Mouse (Mus musculus): ENCODE results near the gene Olfr547. TPM values are rescaled to one million over a fixed set of nuclear protein-coding genes. Genes with fewer than 3 reads are reported as not detected.
"Not testable (repeated sequence)": the region's sequence is repeated elsewhere in the genome, so short reads cannot be mapped to it uniquely, and the experiment has no call there.

Olfr547 gene
- not detected in 2 replicates for polyA plus RNA-seq (2015; fragmentation: Nextera tagmentation; extraction: Ambion mirVana)

DNA sequence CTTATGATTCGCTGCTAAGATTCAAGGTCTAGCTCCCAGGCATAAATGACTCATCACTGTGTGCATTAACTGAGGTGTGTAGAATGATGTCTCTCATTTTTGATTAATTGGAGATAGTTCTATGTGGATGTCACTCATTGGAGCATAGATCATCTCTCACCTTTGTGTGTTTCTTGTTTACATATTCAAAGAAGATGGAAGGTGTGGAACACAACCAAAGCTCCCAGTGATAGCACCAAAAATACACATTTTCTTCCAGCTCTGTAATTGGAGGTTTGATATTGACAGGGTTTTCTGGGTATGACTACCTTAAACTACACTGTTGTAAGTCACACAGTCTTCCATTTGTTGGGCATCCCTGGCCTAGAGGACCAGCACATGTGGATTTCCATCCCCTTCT is at the start of gene Olfr547:
Gene Olfr547 (plus strand): TSS at position 301 of the 400 bp plus-strand sequence.
- H3K9ac ChIP-seq (replicated peaks; ENCODE audit: low read depth, low read length), result no peak within 1 kb of the TSS
- no peaks in the 10 kb centered on the region for H3K4me1 ChIP-seq (replicated peaks; ENCODE audit: control insufficient read depth, insufficient read depth, low read length)
- no peaks in the 10 kb centered on the region for H3K27me3 ChIP-seq (replicated peaks; ENCODE audit: control insufficient read depth, insufficient read depth, low read length)
- no peak within 1 kb of the TSS for H3K4me3 ChIP-seq (replicated peaks; ENCODE audit: low read length)
- WGBS, result 71% methylated on average over 1 of the region's 1 CpGs
- no peaks in the 10 kb centered on the region for H3K36me3 ChIP-seq (ENCODE audit: control insufficient read depth, insufficient read depth)
- H3K4me2 ChIP-seq (ENCODE audit: low read length), result no peak within 1 kb of the TSS
- H3K9me3 ChIP-seq (ENCODE audit: control insufficient read depth, low read length), result no peaks in the 10 kb centered on the region
- no peak within 1 kb of the TSS for H3K27ac ChIP-seq (ENCODE audit: low read length)
- ATAC-seq, result no peak

DNA sequence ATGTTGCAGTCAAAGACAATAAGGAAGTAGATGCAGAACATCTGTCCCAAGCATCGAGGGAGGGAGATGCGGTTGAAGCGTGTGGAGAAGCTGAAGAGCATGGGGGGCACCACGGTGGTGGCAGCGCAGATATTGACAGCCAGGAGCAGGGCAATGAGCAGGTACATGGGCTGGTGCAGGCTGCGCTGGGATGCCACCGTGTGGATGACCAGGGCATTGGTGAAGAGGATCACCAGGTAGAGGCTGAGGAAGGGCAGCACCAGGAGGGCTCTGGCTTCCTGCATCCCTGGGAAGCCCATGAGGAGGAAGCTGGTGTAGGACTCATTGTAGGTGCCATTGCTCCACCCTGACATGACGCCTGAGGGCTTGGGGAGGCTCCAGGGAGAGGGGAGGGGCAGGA is 49.8 kb upstream of the Olfr547 start:
- not testable (repeated sequence) for H3K27me3 ChIP-seq (replicated peaks; ENCODE audit: control insufficient read depth, insufficient read depth, low read length); H3K27ac ChIP-seq (ENCODE audit: low read length); H3K36me3 ChIP-seq (ENCODE audit: control insufficient read depth, insufficient read depth); H3K4me1 ChIP-seq (replicated peaks; ENCODE audit: control insufficient read depth, insufficient read depth, low read length); H3K9me3 ChIP-seq (ENCODE audit: control insufficient read depth, low read length); H3K9ac ChIP-seq (replicated peaks; ENCODE audit: low read depth, low read length); H3K4me3 ChIP-seq (replicated peaks; ENCODE audit: low read length); H3K4me2 ChIP-seq (ENCODE audit: low read length); ATAC-seq
- 82% methylated on average over 7 of the region's 8 CpGs for WGBS

DNA sequence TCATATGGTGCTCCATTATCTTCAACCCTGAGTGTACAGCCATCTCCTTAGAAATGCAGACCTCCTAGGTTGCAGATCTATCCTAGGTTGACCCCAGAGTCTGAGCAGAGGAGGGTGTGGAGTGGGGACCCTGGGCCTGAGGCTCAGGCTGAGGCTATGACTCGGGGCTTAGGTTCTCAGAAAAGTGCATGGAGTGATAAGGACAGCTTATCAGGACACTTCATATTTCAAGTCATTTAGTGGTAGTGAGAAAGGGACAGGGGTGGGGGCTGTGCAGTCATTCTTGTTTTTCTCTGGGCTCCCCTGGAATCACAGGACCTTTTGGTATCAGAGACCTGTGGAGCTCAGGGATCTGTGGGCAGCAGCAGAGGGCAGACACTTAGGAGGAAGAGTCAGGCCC is 48.4 kb upstream of the Olfr547 start:
- H3K4me1 ChIP-seq (replicated peaks; ENCODE audit: control insufficient read depth, insufficient read depth, low read length), result no peaks in the 10 kb centered on the region
- no peaks in the 10 kb centered on the region for H3K27me3 ChIP-seq (replicated peaks; ENCODE audit: control insufficient read depth, insufficient read depth, low read length)
- H3K9ac ChIP-seq (replicated peaks; ENCODE audit: low read depth, low read length), result no peak overlapping the region
- no peak overlapping the region for H3K27ac ChIP-seq (ENCODE audit: low read length)
- WGBS, result 86% methylated on average over 1 of the region's 1 CpGs
- no peak for ATAC-seq
- H3K9me3 ChIP-seq (ENCODE audit: control insufficient read depth, low read length), result no peaks in the 10 kb centered on the region
- H3K36me3 ChIP-seq (ENCODE audit: control insufficient read depth, insufficient read depth), result no peaks in the 10 kb centered on the region
- H3K4me3 ChIP-seq (replicated peaks; ENCODE audit: low read length), result no peak overlapping the region
- no peak overlapping the region for H3K4me2 ChIP-seq (ENCODE audit: low read length)

DNA sequence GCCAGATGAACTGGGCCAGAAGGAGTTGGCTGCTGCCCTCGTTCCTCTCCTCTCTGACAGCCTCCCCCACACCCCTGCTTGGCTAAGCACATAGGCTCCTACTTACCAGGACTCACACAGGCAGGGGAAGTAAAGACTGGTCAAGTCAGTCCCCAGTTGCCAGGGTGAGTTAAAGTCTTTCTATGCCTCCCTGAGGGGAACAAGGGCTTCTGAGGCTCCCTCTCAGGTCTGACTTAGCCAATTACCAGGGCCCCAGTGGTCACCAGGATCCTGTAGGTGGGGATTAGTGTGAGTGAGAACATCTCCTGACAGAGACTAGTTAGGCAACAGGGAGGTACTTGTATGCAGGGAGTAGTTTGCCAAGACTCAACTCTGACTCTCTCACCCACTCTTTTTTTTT is 46.4 kb upstream of the Olfr547 start, which contains the start of gene Olfr544:
Gene Olfr544 (minus strand): TSS at position 153 of the 400 bp plus-strand sequence.
- no peak within 1 kb of the TSS for H3K9ac ChIP-seq (replicated peaks; ENCODE audit: low read depth, low read length)
- no peaks in the 10 kb centered on the region for H3K36me3 ChIP-seq (ENCODE audit: control insufficient read depth, insufficient read depth)
- no peak within 1 kb of the TSS for H3K27ac ChIP-seq (ENCODE audit: low read length)
- no peaks in the 10 kb centered on the region for H3K9me3 ChIP-seq (ENCODE audit: control insufficient read depth, low read length)
- no peak within 1 kb of the TSS for H3K4me2 ChIP-seq (ENCODE audit: low read length)
- ATAC-seq, result no peak
- no peaks in the 10 kb centered on the region for H3K4me1 ChIP-seq (replicated peaks; ENCODE audit: control insufficient read depth, insufficient read depth, low read length)
- 63% methylated on average over 1 of the region's 1 CpGs for WGBS
- H3K27me3 ChIP-seq (replicated peaks; ENCODE audit: control insufficient read depth, insufficient read depth, low read length), result no peaks in the 10 kb centered on the region
- H3K4me3 ChIP-seq (replicated peaks; ENCODE audit: low read length), result no peak within 1 kb of the TSS

DNA sequence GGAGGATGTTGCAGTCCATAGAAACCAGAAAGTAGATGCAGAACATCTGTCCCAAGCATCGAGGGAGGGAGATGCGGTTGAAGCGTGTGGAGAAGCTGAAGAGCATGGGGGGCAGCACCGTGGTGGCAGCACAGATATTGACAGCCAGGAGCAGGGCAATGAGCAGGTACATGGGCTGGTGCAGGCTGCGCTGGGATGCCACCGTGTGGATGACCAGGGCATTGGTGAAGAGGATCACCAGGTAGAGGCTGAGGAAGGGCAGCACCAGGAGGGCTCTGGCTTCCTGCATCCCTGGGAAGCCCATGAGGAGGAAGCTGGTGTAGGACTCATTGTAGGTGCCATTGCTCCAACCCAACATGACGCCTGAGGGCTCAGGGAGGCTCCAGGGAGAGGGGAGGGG is 40.1 kb upstream of the Olfr547 start:
- not testable (repeated sequence) for H3K27me3 ChIP-seq (replicated peaks; ENCODE audit: control insufficient read depth, insufficient read depth, low read length); H3K9me3 ChIP-seq (ENCODE audit: control insufficient read depth, low read length); H3K9ac ChIP-seq (replicated peaks; ENCODE audit: low read depth, low read length); H3K27ac ChIP-seq (ENCODE audit: low read length); ATAC-seq; H3K36me3 ChIP-seq (ENCODE audit: control insufficient read depth, insufficient read depth); H3K4me1 ChIP-seq (replicated peaks; ENCODE audit: control insufficient read depth, insufficient read depth, low read length); H3K4me3 ChIP-seq (replicated peaks; ENCODE audit: low read length); H3K4me2 ChIP-seq (ENCODE audit: low read length)
- WGBS, result 60% methylated on average over 7 of the region's 7 CpGs

DNA sequence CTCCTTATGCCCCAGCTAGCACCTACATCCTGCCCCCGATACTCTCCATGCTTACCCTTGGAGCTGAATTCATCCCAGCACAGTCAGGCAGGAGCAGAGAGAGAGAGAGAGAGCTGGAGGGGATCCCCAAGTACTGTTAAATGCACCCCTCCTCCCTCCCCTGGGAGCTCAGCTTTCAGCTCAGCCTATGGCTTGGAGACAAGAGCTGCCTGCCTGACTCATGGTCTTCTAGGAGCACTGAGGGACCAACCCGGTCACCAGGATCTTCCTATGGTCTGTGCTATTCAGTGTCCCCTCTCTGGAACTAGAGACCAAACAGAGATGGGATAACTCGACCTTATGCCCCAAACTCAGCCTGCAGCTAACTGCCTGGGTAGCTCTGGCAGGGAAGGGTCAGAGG is 35.1 kb upstream of the Olfr547 start, which contains the start of gene Olfr545:
Gene Olfr545 (minus strand): TSS at position 101 of the 400 bp plus-strand sequence.
- Histone ChIP-seq H3K27ac (ENCODE audit: low read length) (no peak within 1 kb of the TSS), H3K9me3 (ENCODE audit: control insufficient read depth, low read length) (no peaks in the 10 kb centered on the region), H3K9ac (replicated peaks; ENCODE audit: low read depth, low read length) (no peak within 1 kb of the TSS), H3K4me2 (ENCODE audit: low read length) (no peak within 1 kb of the TSS), H3K36me3 (ENCODE audit: control insufficient read depth, insufficient read depth) (no peaks in the 10 kb centered on the region), H3K4me1 (replicated peaks; ENCODE audit: control insufficient read depth, insufficient read depth, low read length) (no peaks in the 10 kb centered on the region), H3K27me3 (replicated peaks; ENCODE audit: control insufficient read depth, insufficient read depth, low read length) (no peaks in the 10 kb centered on the region), H3K4me3 (replicated peaks; ENCODE audit: low read length) (no peak within 1 kb of the TSS)
- no peak for ATAC-seq
- 72% methylated on average over 3 of the region's 3 CpGs for WGBS

DNA sequence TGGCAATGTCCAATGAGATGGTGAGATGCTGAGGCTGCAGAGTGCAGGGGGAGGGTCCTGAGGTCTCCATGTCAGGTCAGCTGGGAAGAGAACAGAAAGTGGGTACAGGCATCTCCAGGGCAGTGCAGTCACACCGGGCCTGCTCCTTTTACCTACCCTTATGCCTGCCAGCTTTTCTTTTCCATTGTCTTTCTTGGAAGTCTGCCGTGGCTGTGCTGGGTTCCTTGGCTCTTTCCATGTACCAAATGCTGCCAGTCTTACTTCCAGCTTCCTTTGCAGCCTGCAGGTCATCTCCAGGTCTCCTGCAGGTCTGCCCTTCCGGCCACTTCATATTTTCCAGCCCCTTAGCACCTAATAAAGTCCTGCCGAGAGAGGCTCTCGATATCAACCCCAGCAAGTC is 32.6 kb upstream of the Olfr547 start:
- 78% methylated on average over 5 of the region's 5 CpGs for WGBS
- Histone ChIP-seq H3K4me2 (ENCODE audit: low read length) (no peak overlapping the region), H3K36me3 (ENCODE audit: control insufficient read depth, insufficient read depth) (no peaks in the 10 kb centered on the region), H3K9me3 (ENCODE audit: control insufficient read depth, low read length) (no peaks in the 10 kb centered on the region), H3K4me1 (replicated peaks; ENCODE audit: control insufficient read depth, insufficient read depth, low read length) (no peaks in the 10 kb centered on the region), H3K27ac (ENCODE audit: low read length) (no peak overlapping the region), H3K4me3 (replicated peaks; ENCODE audit: low read length) (no peak overlapping the region), H3K9ac (replicated peaks; ENCODE audit: low read depth, low read length) (no peak overlapping the region), H3K27me3 (replicated peaks; ENCODE audit: control insufficient read depth, insufficient read depth, low read length) (no peaks in the 10 kb centered on the region)
- ATAC-seq, result no peak

DNA sequence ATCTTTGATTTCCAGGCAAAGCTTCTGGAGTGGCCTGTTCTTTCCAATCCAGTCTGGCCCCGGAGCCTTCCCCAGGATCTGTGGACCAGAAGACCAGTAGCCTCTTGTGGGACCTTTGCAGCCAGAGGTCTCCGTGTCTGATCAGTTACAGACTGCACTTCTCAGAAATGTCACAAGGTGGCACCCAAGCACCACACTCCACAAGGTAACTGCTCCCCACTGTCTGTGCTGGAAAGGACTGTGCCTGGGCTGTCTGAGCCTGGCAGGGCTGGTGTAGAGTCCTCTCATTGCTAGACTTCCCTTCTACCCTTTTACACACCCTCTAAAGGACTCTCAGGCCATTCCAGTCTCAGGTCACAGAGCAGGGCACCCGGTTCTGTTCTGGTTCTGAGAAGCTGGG is 27.7 kb upstream of the Olfr547 start:
- 48% methylated on average over 3 of the region's 3 CpGs for WGBS
- 0 out of 2 replicates have a peak, but pooled peaks cover 3% of the 10 kb centered on the region for H3K27me3 ChIP-seq (replicated peaks; ENCODE audit: control insufficient read depth, insufficient read depth, low read length)
- no peak overlapping the region for H3K9ac ChIP-seq (replicated peaks; ENCODE audit: low read depth, low read length)
- no peaks in the 10 kb centered on the region for H3K36me3 ChIP-seq (ENCODE audit: control insufficient read depth, insufficient read depth)
- H3K4me2 ChIP-seq (ENCODE audit: low read length), result no peak overlapping the region
- peak; percentile 87 for ATAC-seq
- H3K4me1 ChIP-seq (replicated peaks; ENCODE audit: control insufficient read depth, insufficient read depth, low read length), result no peaks in the 10 kb centered on the region
- H3K4me3 ChIP-seq (replicated peaks; ENCODE audit: low read length), result no peak overlapping the region
- H3K27ac ChIP-seq (ENCODE audit: low read length), result no peak overlapping the region
- no peaks in the 10 kb centered on the region for H3K9me3 ChIP-seq (ENCODE audit: control insufficient read depth, low read length)

DNA sequence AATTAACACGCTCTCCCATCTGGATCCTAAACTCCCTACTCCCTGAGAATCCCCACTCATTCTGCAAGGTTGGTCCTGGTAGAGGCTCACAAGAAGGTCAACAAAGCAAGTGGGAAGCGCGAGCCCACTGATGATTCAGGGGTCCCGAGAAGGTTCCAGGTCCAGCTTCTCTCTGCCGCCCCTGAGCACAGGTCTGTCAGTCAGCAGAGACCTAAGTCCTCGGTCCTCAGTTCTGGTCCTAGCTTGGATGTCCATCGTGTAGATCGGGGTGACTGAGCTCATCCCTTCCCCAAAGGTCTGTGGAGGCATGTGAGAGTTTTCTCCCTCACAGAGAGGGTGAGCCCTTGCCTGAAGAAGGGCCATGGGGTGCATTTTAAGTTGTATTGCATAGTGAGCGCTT is 26.5 kb upstream of the Olfr547 start:
- H3K9ac ChIP-seq (replicated peaks; ENCODE audit: low read depth, low read length), result no peak overlapping the region
- no peak overlapping the region for H3K27ac ChIP-seq (ENCODE audit: low read length)
- H3K4me3 ChIP-seq (replicated peaks; ENCODE audit: low read length), result no peak overlapping the region
- no peaks in the 10 kb centered on the region for H3K9me3 ChIP-seq (ENCODE audit: control insufficient read depth, low read length)
- ATAC-seq, result no peak
- H3K4me1 ChIP-seq (replicated peaks; ENCODE audit: control insufficient read depth, insufficient read depth, low read length), result peaks cover 4% of the 10 kb centered on the region; the same call in 1 of the 2 replicates
- 87% methylated on average over 9 of the region's 9 CpGs for WGBS
- no peak overlapping the region for H3K4me2 ChIP-seq (ENCODE audit: low read length)
- 0 out of 2 replicates have a peak, but pooled peaks cover 3% of the 10 kb centered on the region for H3K27me3 ChIP-seq (replicated peaks; ENCODE audit: control insufficient read depth, insufficient read depth, low read length)
- no peaks in the 10 kb centered on the region for H3K36me3 ChIP-seq (ENCODE audit: control insufficient read depth, insufficient read depth)

DNA sequence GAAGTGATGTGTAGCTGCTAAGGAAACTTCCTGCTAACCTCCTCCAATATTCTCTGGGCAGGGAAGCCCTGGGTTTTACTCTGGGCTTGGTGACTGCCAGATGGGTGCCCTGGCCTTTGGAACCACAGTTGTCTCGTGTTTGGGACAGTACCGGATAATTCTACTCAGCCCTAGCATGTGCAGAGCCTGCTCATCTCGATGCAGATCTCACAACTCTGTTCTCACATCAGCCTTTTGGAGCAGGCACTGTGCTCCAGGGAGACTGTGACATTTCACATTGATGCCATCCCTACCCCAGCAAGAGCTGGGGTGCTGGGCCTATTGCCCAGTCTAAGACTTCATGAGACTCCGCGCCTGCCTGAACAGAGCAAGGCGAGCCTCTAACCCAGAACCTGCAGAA is 25.9 kb upstream of the Olfr547 start:
- ATAC-seq, result no peak
- WGBS, result 92% methylated on average over 6 of the region's 6 CpGs
- peaks cover 8% of the 10 kb centered on the region for H3K4me1 ChIP-seq (replicated peaks; ENCODE audit: control insufficient read depth, insufficient read depth, low read length)
- no peak overlapping the region for H3K4me2 ChIP-seq (ENCODE audit: low read length)
- H3K9ac ChIP-seq (replicated peaks; ENCODE audit: low read depth, low read length), result no peak overlapping the region
- H3K9me3 ChIP-seq (ENCODE audit: control insufficient read depth, low read length), result no peaks in the 10 kb centered on the region
- H3K36me3 ChIP-seq (ENCODE audit: control insufficient read depth, insufficient read depth), result no peaks in the 10 kb centered on the region
- no peak overlapping the region for H3K27ac ChIP-seq (ENCODE audit: low read length)
- peaks cover 3% of the 10 kb centered on the region; the same call in 1 of the 2 replicates for H3K27me3 ChIP-seq (replicated peaks; ENCODE audit: control insufficient read depth, insufficient read depth, low read length)
- no peak overlapping the region for H3K4me3 ChIP-seq (replicated peaks; ENCODE audit: low read length)

Measured in forebrain, embryonic 16.5 days (tissue).